Mouse (Mus musculus): ENCODE results near the gene Trim26. TPM values are rescaled to one million over a fixed set of nuclear protein-coding genes. Genes with fewer than 3 reads are reported as not detected.

Gene Trim26
- total RNA-seq, 2 experiments from 2014 or later: 18.9 to 23.5 TPM

GRCm38 (mm10) chr17:36892362-36892761 is 55.4 kb downstream of the Trim26 start:
- intact Hi-C loops (cut with DNase I): no loop called here
- DNase-seq: peak; percentile 42
- peak; percentile 66 for TF ChIP-seq CTCF (IDR thresholded peaks at IDR 0.05)
- H3K27ac ChIP-seq: no peak overlapping the region
- H3K4me3 ChIP-seq: no peak overlapping the region

- no peak for DNase-seq
- Histone ChIP-seq H3K27ac (no peak overlapping the region), H3K4me3 (no peak overlapping the region)
- intact Hi-C loops (cut with DNase I): no loop called here
- TF ChIP-seq CTCF (IDR thresholded peaks at IDR 0.05): no peak
These were observed 56.5 kb downstream of the Trim26 start for GRCm38 (mm10) chr17:36893387-36893786.

GRCm38 (mm10) chr17:36896583-36896982 is 59.6 kb downstream of the Trim26 start:
- H3K4me3 ChIP-seq: no peak overlapping the region
- DNase-seq: peak; percentile 20
- intact Hi-C loops (cut with DNase I): no loop called here
- H3K27ac ChIP-seq: no peak overlapping the region
- peak; percentile 72 for TF ChIP-seq CTCF (IDR thresholded peaks at IDR 0.05)

GRCm38 (mm10) chr17:36897065-36897464 is 60.1 kb downstream of the Trim26 start:
- DNase-seq: no peak
- intact Hi-C loops (cut with DNase I): no loop called here
- Histone ChIP-seq H3K27ac (no peak overlapping the region), H3K4me3 (no peak overlapping the region)
- TF ChIP-seq CTCF (IDR thresholded peaks at IDR 0.05): no peak

- no peak for DNase-seq
- Histone ChIP-seq H3K4me3 (no peak within 1 kb of the TSS), H3K27ac (no peak within 1 kb of the TSS)
- TF ChIP-seq CTCF (IDR thresholded peaks at IDR 0.05): no peak
- intact Hi-C loops (cut with DNase I): no loop called here
These were observed 60.7 kb downstream of the Trim26 start, which contains the start of gene Trim31 for GRCm38 (mm10) chr17:36897552-36898205. Trim31 (plus strand) TSS chr17:36898118.

GRCm38 (mm10) chr17:36899376-36899775 is 62.4 kb downstream of the Trim26 start:
- DNase-seq: no peak
- H3K4me3 ChIP-seq: no peak overlapping the region
- TF ChIP-seq CTCF (IDR thresholded peaks at IDR 0.05): no peak
- intact Hi-C loops (cut with DNase I): no loop called here
- H3K27ac ChIP-seq: no peak overlapping the region

GRCm38 (mm10) chr17:36900001-36900400 is 63.1 kb downstream of the Trim26 start:
- intact Hi-C loops (cut with DNase I): no loop called here
- no peak overlapping the region for H3K4me3 ChIP-seq
- H3K27ac ChIP-seq: no peak overlapping the region
- no peak for TF ChIP-seq CTCF (IDR thresholded peaks at IDR 0.05)
- no peak for DNase-seq

GRCm38 (mm10) chr17:36900691-36901090 is 63.8 kb downstream of the Trim26 start:
- H3K27ac ChIP-seq: no peak overlapping the region
- peak; percentile 8; the same call in 1 of the 2 replicates for TF ChIP-seq CTCF (IDR thresholded peaks at IDR 0.05)

GRCm38 (mm10) chr17:36903651-36904050 is 66.7 kb downstream of the Trim26 start:
- no peak overlapping the region for H3K27ac ChIP-seq
- TF ChIP-seq CTCF (IDR thresholded peaks at IDR 0.05): no peak
- intact Hi-C loops (cut with DNase I): no loop called here
- no peak for DNase-seq
- H3K4me3 ChIP-seq: no peak overlapping the region

More at GRCm38 (mm10) chr17:36900691-36901090, 63.8 kb downstream of the Trim26 start:
- no peak overlapping the region for H3K4me3 ChIP-seq
- no peak for DNase-seq
- intact Hi-C loops (cut with DNase I): no loop called here

GRCm38 (mm10) chr17:36908235-36908634 is 71.3 kb downstream of the Trim26 start:
- intact Hi-C loops (cut with DNase I): no loop called here
- DNase-seq: no peak
- no peak for TF ChIP-seq CTCF (IDR thresholded peaks at IDR 0.05)
- no peak overlapping the region for H3K27ac ChIP-seq
- H3K4me3 ChIP-seq: no peak overlapping the region

Other genes with a start within 250 kb of the Trim26 start
- not detected for gene H2-M9, start 194.5 kb upstream of the Trim26 start, total RNA-seq (2021)
- not detected for gene H2-M1, start 164.9 kb upstream of the Trim26 start, total RNA-seq (2021)
- not detected for gene H2-M10.5, start 64.2 kb upstream of the Trim26 start, total RNA-seq (2021)
- not detected for gene H2-M10.6, start 25.0 kb upstream of the Trim26 start, total RNA-seq (2021)
- not detected for gene Trim15, start 30.1 kb downstream of the Trim26 start, total RNA-seq (2021)
- not detected for gene Trim10, start 32.4 kb downstream of the Trim26 start, total RNA-seq (2021)
- not detected for gene Trim40, start 53.0 kb downstream of the Trim26 start, total RNA-seq (2021)
- gene Trim31, start 61.0 kb downstream of the Trim26 start, total RNA-seq (2021): not detected
- gene Rnf39, start 105.8 kb downstream of the Trim26 start, total RNA-seq (2021): under 1 TPM; 0.14 to 0.33 TPM
- 10 to 100 TPM; 52.2 to 57.7 TPM for gene Ppp1r11, start 114.6 kb downstream of the Trim26 start, total RNA-seq (2021)
- 10 to 100 TPM; 17.7 to 23.6 TPM for gene Znrd1, start 121.4 kb downstream of the Trim26 start, total RNA-seq (2021)
- 10 to 100 TPM; 18.2 to 22.4 TPM for gene Znrd1as, start 121.5 kb downstream of the Trim26 start, total RNA-seq (2021)
- under 1 TPM in 1 of 2 experiments, not detected in 1; 0.45 TPM for gene 2410137M14Rik, start 144.1 kb downstream of the Trim26 start, total RNA-seq (2021)
- gene H2-M5, start 152.4 kb downstream of the Trim26 start, total RNA-seq (2021): under 1 TPM in 1 of 2 experiments, not detected in 1; 0.10 TPM
- gene Zfp57, start 164.0 kb downstream of the Trim26 start, total RNA-seq (2021): 1 to 10 TPM in 1 of 2 experiments, under 1 TPM in 1; 0.23 to 1.3 TPM
- not detected for gene Mog, start 186.3 kb downstream of the Trim26 start, total RNA-seq (2021)
- gene Gabbr1, start 208.8 kb downstream of the Trim26 start, total RNA-seq (2021): 1 to 10 TPM; 8.5 to 9.1 TPM

Measured in gastrocnemius, adult 2 months (tissue).